Mouse (Mus musculus) cerebellum, adult (tissue): ENCODE data around the gene St6galnac3.
A peak's percentile ranks its signal among the peaks of the same experiment; 100 is the strongest.

Experiments
- ATAC-seq: cut with Nextera tagmentation; 2 replicates; pipeline ENCODE4 v1.9.2; 2017; ENCODE audit warnings: mild to moderate bottlenecking, moderate library complexity, mixed read lengths; ENCODE audit not compliant: insufficient number of reproducible peaks, low FRiP score, low TSS enrichment

The St6galnac3 gene

GRCm38 (mm10) chr3:153735796-153736549 is 11.0 kb upstream of the St6galnac3 start:
- ATAC-seq: no peak

DNA sequence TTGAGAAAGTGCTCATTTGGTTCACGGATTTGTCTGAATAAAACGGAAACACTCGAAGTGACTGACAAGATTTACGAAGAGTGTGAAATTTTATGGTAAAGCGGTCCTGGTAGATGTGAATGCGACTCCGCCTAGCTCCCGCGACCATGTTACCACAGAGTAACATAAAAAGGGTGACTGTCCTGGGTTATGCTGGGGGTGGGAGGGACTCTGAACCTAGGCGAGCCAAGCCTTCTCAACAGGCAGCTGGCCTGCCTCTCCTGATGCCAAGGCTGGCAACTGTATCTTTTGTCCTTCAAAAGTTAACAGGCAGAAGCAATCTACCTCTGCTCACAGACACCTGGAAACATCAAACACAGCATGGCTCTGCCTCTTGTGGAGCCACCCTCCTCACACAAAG is 9.8 kb upstream of the St6galnac3 start:
- no peak for ATAC-seq

GRCm38 (mm10) chr3:153733364-153734159 is 8.6 kb upstream of the St6galnac3 start:
- ATAC-seq: no peak

GRCm38 (mm10) chr3:153732749-153733148 is 7.8 kb upstream of the St6galnac3 start:
- ATAC-seq: no peak

GRCm38 (mm10) chr3:153732035-153732434 is 7.1 kb upstream of the St6galnac3 start:
- ATAC-seq: no peak

DNA sequence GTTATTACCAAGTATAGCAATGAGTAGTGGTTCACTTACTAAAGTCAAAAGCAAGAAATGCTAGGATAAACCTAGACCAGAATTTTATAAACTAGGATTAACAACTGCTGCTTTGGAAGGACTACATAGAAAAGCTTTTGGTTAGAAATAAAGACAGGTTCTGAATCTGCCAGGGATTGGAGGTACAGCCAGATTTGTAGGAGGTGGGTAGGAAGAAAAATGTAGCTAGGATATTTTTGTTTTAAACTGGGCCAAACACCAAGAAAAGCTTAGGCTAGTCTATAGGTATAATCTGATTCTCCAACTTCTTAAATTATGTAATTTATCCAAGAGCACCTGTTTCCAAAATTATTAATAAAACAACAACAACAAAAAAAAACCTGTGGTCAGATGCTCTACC is 3.6 kb upstream of the St6galnac3 start:
- ATAC-seq: no peak

GRCm38 (mm10) chr3:153723467-153724079 is 1.4 kb downstream of the St6galnac3 start:
- ATAC-seq: no peak

- ATAC-seq: no peak
Observed at GRCm38 (mm10) chr3:153721525-153721924, 3.4 kb downstream of the St6galnac3 start.

DNA sequence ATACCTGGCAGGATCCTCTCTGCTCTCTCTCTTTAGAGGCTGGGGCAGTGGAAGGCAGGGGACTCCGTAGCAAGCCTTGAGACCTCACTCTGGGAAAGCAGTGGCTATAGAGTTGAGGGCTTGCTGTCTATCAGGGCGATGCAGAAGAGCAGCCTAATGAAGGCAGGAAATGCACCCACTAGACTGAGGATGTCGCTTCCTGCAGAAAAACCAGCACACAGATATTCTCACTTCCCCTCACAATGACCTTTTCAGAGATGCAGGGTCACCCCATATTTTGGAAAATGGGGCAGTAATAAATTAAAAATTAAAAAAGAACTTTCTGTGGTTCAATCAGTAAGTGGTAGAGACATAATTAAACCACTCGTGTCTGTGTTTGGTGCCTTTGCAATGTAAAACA is 4.1 kb downstream of the St6galnac3 start:
- ATAC-seq: no peak

DNA sequence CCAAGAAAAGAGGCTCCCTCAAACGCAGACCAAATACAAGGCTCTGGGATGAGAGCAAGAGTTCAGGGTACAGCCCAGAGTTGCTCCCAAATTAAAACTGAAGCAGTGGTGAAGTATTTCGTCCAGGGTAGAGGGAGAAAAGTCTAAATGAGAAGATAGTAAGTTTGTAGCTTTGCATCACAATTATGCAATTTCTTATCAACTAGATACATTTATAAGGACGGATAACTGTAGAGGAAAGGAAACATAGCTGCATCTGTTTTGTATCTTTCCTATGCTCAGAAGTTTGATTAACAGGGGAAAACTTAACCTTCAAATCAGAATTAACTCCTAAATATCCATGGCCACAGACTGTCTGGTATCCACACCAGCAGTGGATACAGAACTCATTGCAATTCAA is 4.7 kb downstream of the St6galnac3 start:
- ATAC-seq: no peak

DNA sequence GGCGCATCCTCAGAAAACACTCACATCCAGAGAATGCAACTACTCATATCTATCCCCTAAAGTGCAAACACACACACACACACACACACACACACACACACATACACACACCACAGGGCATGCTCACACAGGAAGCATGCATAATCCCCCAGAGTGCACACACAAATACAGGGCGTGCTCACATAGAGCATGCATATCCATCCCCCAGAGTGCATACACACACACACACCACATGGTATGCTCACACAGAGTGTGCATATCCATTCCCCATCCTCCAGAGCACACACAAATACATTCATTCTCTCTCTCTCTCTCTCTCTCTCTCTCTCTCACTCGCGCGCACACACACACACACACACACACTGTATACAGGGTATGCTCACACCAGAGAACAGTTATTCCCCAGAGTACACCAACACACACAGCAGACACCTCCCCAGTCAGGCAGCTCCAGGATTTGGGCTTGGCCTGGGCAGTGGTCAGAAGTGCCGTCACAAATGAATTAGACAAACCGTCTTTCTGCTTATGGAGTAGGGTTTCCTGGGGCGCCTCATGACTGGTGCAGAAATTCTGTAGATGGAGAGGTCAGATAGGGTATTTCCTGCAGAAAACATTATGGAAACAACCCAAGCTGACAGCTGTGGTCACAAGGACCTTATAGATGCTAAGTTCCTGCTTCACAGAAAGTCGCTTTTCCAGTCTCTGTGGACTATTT is 5.6 kb downstream of the St6galnac3 start:
- ATAC-seq: no peak

GRCm38 (mm10) chr3:153718724-153719123 is 6.2 kb downstream of the St6galnac3 start:
- no peak for ATAC-seq

GRCm38 (mm10) chr3:153717742-153718141 is 7.2 kb downstream of the St6galnac3 start:
- no peak for ATAC-seq

- ATAC-seq: no peak
Observed at GRCm38 (mm10) chr3:153715646-153716045, 9.3 kb downstream of the St6galnac3 start.

DNA sequence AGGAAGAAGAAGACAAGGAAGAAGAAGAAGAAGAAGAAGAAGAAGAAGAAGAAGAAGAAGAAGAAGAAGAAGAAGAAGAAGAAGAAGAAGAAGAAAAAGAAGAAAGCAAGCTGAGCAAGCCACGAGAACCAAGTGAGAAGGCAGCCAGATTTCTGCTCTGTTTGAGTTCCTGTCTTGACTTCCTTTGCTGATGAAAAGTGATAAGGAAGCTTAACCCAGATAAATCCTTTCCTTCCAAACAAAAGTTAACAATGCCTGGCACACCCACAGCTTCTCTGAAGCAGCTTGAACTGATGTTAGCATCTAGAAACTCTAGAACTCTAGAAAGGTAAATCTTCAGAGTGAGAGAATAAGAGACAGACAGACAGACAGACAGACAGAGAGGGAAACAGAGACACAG is 14.4 kb downstream of the St6galnac3 start:
- ATAC-seq: no peak

DNA sequence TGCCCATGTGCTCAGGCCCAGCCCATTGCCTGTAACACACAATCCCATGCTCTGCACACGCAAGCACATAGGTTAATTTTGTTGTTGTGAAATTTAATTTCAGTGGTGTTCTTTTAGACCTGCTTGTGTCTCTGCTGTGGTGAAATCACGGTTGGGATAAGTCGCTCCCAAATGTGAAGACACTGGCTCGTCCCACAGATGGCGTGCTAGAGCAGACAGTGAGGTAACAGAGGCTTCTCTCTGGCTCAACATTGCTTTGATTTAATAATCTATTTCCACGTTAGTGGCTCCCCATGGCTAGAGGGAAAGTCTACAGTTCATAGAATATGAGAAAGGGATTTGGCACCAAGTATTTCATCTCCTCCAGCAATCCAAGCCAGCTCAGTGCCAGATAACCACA is 17.3 kb downstream of the St6galnac3 start:
- peak; percentile 5; the same call in 1 of the 2 replicates for ATAC-seq

- ATAC-seq: no peak
Observed at GRCm38 (mm10) chr3:153706901-153707300, 18.1 kb downstream of the St6galnac3 start.

DNA sequence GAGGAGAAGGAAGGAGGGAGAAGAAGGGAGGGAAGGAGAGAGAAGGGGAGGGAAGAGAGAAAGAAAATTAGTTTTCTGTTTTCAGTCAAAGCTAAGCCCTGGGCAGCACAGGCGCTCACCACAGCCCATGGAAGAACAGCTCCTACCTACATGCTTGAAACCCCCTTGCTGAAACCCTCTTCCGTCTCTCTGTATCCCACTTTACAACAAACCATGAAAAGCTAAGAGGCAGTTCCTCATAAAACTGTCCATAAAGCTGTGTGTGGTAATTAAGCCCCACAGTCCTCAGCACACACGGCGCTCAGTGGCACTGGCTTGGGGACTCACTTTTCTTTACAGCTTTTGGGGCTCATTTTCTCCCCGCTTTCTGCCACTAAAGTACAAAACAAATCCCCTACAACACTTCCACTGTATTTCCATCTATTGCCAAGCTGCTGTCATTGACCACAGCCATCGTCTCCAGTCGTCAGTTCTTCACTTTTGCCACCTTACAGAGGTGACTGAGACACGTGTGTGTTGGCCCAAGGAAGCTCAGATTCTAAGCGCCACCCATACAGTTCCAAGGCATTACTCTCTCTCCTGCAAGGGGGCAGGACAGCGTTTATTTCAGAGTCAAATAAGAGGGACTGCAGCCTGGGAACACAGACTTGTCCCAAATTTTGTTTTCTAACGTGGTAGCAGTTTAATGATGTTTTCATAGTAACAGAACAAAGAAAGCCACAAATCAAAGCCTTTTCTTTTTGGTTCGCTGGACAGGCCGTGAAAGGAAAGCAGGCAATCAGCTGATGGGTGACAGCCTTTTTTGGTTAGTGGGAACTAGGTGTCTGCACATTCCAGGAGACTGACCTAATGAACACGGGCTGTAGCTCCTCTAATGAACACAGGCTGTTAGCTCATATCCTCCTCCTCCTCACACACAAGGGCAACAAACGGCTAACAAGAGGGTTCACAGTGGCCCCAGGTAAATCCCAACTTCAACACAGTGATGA is 22.9 kb downstream of the St6galnac3 start:
- ATAC-seq: no peak

GRCm38 (mm10) chr3:153701172-153701571 is 23.8 kb downstream of the St6galnac3 start:
- ATAC-seq: no peak
